Mouse (Mus musculus): ENCODE results near the gene Pcsk4.

The Pcsk4 gene

DNA sequence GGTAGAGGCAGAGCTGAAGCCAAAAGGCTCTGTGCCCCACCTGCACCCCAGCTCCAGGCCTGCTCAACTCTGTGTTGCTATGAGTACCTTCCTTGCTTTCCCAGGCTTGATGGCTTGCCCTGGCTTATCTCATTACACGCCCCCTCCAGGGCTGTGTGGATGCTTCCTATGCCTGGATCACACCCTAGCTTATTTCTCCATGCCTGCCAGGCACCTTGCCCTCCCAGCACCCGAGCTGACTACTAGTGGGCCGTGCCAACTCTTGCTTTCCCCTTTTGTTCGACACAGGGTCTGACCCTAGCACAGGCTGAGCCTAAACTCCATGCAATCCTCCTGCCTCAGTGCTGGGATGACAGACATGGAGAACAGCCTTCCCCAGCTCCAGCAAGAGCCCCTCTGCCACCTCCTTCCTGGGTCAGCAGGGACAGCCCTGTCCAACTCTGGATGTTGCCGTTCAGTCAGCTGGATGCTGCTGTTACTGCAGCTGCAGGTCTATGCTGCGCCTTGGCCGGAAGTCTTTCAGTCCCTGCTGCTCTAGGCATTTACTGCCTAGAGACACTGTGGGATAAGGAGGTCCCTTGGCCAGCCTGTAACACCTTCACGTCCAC is 31.7 kb downstream of the Pcsk4 start:
- no peak for DNase-seq (ENCODE audit: low spot score)

DNA sequence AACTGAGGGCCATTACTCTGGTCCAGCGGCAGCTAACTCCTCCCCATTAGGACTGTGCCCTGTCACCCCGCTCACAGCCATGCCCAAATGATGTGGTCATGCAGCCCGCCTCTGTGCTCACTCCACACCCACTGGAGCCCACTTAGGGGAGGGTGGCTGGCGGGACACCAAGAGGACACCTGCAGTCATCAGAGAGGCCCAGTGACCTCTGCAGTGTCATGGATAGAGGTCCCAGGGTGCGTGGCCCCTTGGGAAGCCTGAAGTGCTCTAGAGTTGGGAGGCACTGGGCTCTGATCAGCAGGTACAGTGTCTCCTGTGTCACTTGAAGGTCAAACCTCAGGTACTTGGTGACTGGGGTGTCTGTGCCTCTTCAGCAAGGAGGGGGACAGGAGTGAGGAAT is 32.5 kb downstream of the Pcsk4 start:
- no peak for DNase-seq (ENCODE audit: low spot score)

DNA sequence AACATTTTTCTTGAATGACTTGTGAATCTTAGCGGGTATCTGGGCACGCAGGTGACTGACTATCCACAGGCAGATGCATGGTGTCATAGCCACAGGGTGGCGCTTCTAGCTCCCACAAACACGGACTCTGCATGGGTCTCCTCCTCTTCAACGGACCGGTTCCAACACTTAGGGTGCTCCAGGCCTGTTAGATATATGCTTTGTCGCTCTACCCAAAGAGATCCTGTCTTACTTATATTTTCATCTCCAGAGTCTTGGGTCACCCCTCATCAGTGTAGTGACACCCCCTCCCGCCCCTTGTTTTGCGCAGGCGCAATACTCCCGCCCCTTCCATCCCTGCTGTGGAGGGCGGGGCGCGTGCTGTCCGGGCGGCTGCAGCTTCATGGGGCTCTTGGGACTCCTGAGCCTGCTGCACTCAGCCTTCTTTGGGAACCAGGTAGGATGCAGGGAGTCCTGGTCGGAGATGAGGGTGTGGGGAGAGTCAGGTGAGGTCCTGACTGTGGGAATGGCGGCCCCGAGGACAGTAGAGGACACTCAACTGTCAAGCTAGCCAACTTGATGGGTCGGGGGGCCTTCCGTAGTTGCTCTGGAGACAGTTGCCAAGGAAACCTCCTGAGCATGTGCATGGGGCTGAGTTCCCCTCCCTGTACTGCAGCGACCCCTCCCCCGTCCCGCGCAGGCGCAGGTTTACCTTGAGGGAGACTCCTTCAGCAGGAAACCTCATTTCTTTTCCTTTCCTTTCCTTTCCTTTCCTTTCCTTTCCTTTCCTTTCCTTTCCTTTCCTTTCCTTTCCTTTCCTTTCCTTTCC is 33.5 kb downstream of the Pcsk4 start, which contains the start of gene Apc2:
Gene Apc2 (plus strand): TSS at position 360 of the 808 bp plus-strand sequence.
- DNase-seq (ENCODE audit: low spot score) = no peak

DNA sequence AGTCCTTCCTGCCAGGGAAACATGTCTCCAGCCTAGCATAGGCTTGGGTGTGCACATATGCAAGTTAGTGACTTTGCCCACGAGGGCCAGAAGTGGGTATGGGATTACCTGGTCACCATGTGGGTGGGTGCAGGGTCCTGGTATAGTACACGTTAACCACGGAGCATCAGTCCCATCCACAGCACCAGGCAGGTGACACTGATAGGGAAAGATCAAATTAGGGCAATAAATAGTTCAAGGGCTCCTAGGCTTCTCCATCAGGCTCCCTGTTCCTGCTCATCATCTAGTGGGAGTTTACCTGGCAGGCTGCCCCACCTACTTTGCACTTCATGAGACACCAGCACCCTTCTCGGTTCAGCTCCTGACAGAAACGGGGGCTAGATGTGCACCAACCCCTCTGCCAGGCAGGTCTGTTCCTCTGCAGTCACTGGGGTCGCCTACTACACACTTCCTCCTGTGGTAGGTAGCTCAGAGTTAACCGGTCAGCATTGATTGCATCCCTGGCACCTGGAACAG is 34.5 kb downstream of the Pcsk4 start:
- DNase-seq (ENCODE audit: low spot score) = no peak

DNA sequence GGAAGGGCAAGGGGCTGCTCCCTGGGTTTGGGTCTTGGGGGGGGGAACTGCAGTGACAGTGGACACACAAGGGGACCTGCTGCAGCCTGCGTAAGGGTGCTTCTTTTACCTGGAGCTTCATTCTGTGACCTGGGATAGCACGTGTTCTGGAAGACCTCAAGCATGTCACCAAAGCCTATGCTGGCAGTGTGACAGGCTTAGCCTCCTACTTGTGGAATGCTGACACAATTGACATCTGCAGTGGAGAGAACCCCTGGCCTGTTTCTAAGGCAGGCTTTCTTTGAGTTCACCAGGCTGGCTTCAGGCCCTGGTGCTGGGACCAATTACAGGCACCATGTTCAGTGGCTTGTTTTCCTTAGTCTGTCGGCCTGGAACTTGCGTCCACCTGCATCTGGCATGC is 35.0 kb downstream of the Pcsk4 start:
- no peak for DNase-seq (ENCODE audit: low spot score)

DNA sequence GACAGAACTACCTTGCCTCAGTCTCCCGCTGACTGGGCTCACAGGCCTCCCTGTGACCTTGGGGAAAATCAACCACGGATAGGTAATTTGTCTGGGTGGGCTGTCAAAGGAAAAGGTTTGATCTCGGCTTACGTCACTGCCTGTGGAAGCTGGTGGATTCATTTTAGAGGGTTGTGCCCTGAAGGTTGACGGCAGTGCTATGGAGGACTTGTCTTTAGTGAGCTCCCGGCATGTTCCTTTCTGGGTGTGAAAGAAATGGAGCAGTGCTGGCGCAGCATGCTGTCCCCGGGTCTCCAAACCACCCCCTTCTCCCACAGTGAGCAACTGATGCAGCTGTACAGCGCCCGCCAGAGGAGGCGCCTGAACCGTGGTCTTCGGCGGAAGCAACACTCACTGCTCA is 36.0 kb downstream of the Pcsk4 start:
- DNase-seq (ENCODE audit: low spot score) = no peak

DNA sequence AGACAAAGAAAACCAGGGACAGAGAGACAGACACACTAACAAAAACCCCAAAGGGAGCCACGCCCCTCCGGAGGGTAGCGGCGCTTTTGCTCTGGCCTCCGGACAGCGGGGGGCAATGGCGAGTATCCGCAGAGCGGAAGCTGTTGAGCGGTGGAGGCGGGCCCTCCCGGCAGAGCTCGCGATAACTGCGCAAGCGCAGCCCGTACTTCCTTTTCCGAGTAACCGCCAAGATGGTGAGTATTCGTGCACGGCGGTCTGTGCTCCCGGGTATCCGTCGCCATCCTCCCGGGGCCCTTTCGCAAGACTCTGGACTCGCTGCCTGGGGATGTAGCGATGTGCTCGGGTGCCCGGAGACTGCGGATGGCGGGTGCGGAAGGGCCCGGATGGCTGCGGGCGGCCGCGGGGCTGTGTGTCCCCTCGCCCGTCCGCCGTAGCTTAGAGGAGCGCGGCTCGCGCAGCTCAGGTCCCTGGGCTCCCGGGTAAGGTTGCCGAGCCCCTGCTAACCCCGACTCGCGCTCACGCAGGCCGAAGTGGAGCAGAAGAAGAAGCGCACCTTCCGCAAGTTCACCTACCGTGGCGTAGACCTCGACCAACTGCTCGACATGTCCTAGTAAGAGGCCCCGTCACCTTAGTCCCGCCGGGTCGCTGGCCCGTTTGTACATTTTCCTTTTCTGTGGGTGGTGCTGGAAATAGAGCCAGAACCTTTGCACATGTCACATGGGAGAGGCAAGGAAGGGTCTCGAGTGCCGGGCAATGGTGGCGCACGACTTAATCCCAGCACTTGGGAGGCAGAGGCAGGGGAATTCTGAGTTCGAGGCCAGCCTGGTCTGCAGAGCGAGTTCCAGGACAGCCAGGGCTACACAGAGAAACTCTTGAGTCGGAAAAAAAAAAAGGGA is 36.8 kb downstream of the Pcsk4 start, which contains the start of gene Rps15:
Gene Rps15 (plus strand): TSS at position 203 of the 896 bp plus-strand sequence.
- DNase-seq (ENCODE audit: low spot score) = peak; percentile 71

DNA sequence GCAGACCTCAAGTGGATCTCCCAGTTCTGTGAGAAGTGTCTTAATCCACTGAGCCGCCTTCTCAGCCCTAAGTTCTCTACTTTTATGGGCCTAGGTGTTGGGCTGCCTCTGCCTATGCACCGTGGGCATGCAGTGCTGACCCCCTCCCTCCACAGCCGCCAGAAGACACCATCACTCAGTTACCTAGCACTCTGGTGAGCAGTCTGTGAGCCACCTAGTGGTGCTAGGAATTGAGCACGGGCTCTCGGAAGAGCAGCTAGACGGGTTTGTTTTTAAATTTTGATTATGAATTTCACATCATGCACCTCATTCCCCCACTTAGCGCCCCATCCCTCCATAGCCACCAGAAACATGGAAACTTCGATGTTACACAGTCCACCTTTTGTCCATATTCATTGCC is 40.6 kb downstream of the Pcsk4 start:
- no peak for DNase-seq (ENCODE audit: low spot score)

DNA sequence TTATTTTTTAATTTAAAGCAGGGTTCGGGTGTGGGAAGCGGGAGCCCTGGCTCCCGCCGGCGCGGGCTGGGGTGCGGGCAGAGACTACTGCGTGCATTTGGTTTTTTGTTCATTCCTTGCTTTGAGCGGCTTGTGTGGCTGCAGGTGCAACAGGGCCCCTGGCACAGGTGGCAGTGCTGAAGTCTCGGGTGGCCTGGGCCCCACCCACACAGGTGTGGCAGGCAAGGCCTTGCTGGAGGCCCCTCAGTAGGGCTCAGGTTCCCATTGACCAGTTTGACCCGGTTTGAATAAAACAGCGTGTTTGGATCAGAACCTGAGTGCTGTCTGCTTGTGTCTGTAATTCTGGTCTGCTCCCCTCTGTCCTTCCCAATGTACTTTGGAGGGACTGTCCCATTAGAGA is 41.2 kb downstream of the Pcsk4 start:
- no peak for DNase-seq (ENCODE audit: low spot score)

DNA sequence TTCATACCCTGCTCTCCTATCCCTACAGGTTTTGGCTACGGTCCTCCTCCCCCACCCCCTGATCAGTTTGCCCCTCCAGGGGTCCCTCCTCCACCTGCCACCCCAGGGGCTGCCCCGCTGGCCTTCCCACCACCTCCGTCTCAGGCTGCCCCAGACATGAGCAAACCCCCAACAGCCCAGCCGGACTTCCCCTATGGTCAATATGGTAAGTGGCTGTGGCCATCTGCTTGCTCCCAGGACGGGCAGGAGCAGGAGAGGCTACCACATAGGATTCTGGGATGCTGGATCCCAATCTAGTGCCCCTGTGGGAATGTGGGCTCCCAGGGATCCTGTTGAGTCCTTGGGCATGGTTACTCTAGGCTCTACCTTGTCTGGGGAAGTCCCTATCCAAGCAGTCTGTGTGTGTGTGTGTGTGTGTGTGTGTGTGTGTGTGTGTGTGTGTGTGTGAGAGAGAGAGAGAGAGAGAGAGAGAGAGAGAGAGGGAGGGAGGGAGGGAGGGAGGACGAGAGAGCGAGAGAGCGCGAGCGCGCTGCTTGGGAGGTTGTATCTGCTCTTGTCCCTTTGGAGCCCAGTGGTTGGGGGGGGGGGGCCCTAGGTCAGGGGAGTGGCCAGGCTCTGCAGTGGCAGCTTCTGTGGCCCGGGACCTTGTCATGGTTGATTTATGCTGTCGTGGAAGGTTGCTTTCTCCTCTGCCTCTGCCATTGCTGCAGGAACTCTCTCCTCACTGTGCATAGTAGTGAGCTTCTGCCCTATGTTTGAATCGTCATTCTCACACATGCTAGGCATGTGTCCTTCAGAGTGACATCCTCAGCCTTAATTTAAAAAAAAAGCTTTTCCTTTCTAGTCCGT is 43.9 kb downstream of the Pcsk4 start:
- no peak for DNase-seq (ENCODE audit: low spot score)

DNA sequence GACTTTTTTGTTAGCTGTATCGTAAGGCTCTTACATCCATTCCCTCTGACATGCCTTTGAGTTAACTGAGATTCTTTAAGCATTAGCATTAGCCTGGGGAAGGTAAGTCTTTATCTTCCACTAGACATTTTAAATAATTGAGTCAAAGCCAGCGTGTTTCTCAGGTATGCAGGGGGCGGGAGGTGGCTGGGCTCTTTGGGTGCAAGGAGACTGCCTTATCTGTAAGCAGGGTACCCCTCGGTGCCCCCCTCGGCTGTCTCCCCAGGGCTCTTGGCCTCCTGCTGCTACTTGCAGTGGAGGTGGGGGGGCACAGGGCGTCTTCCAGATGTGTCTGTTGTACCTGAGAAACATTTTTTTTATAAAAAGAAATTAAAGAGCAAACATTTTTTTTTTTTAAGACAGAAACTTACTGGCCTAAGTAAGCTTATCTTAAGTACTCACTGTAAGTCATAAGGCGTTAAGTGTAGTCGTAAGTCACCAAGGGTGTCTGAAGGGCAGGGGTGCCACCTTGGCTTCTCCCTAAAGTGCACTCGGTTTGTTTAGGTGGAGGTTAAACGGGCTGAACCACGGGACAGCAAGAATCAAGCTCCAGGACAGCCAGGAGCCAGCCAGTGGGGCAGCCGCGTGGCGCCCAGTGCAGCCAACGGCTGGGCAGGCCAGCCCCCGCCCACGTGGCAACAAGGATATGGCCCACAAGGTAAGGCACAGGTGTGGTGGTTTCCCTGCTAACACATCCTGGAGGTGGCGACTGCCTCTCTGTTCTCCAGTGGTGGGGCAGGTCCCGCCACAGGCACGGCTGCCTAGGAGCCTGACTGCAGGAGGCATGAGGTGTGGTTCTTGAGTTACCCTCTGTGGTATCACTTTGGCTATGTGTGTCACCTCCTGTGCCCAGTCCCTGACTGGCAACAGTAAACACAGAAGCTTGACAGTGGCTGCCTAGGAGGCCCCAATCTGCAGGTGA is 46.5 kb downstream of the Pcsk4 start:
- DNase-seq (ENCODE audit: low spot score) = no peak

DNA sequence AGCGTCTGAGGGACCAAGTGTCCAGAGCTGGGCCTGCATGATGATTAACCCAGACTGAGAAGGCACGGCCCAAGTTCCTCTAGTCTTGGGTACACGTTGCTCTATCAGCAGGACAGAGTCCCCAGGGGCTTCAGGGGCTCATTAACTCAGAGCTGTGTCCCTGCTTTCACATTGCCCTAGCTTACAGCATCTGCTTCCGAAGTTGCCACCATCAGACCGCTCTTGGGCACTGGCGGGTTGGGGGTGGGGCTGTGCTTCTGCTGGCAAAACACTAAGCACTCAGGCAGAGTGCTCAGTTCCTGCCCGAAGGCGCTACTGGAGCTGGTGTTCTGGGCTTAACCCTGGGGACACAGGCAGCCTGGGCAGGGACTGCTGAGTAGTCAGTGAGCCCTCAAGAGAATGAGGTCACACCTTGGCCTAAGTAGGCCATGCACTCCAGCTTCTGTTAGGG is 47.4 kb downstream of the Pcsk4 start:
- DNase-seq (ENCODE audit: low spot score) = no peak

DNA sequence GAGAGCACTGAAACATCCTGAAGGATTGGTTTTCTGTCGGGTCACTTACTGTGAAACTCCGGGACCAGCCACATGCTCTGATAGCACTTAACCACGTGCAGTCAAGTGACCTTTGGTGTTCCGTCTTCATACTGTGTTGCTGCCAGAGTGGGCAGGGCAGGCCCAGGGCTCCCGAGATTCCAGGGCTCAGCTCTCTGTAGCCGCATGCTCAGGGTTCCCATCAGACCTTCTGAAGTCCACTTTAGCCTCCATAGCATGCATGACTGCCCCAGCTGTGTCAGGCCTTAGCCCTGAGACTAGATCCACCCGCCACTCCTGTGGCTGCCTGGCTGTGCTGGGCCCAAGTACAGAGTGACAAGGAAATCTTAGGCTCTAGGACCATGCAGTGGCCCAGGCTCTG is 48.0 kb downstream of the Pcsk4 start:
- no peak for DNase-seq (ENCODE audit: low spot score)

DNA sequence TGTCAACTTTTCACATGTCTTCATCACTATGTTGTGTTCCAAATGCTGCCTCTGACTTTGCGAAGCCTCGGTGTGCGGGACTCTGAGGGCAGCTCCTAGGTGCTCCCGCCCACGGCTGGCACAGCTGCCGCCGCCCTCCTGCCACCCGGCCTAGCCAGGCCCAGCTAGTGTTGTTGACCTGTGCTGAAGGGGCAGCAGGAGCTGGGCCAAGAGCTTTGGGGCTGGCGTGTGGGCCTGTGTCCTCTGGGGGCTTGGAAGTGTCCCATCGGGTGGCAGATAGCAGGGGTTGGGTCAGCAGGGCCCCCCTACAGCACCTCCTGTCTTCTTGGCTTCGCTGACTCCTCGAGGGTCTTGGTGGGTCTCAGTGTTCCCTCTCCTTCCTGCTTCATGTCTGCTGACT is 50.0 kb downstream of the Pcsk4 start:
- DNase-seq (ENCODE audit: low spot score) = no peak

DNA sequence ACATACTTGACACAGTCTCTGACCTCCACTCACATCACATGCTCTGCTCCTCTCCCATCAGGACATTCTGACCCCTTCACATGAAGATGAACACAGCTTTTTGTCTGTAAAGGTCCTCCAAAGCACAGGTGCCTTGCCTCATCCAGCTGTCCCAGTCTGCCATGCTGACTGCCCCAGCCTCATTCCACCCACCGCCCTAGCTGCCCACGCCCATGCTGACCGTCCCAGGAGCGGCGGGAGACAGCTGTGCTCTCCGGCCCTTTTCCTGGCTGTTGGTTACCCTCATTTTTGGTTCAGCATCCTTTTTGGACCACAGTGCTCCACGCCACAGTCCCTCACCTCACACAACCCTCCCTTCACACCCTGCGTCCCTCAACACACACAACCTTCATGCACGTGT is 50.9 kb downstream of the Pcsk4 start:
- no peak for DNase-seq (ENCODE audit: low spot score)

DNA sequence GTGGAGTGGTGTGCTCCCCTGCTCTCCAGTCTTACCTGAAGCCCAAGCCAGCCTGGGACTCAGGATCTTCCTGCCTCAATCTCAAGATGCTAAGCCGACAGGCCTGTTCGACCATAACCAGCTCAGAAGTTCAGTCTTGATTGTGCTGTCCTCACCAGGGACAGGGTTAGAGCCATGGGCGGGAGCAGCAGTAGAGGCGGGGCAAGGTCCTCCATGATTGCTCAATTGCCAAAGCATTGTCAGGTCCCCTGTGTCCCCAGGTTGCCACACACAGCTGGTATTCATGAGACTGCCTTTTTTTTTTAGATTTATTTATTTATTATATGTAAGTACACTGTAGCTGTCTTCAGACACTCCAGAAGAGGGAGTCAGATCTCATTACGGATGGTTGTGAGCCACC is 53.1 kb downstream of the Pcsk4 start:
- no peak for DNase-seq (ENCODE audit: low spot score)

DNA sequence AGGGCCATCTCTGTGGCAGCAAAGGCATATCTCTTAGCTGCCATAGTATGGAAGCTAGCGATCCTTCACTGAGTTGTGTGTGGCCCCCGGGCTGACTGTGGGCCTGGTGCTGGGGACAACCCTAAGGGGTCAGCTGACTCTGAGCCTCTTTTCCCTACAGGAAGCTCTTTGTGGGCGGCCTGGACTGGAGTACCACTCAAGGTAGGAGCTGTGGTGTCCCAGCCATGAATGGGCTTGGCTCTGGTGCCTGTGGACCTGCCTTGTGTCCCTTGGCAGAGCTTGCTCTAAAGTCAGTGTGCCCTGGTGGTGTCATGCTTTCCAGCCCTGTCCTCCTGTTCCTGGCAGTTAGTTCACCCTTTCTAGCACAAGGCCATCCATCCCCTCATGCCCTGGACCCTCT is 55.5 kb downstream of the Pcsk4 start:
- no peak for DNase-seq (ENCODE audit: low spot score)

DNA sequence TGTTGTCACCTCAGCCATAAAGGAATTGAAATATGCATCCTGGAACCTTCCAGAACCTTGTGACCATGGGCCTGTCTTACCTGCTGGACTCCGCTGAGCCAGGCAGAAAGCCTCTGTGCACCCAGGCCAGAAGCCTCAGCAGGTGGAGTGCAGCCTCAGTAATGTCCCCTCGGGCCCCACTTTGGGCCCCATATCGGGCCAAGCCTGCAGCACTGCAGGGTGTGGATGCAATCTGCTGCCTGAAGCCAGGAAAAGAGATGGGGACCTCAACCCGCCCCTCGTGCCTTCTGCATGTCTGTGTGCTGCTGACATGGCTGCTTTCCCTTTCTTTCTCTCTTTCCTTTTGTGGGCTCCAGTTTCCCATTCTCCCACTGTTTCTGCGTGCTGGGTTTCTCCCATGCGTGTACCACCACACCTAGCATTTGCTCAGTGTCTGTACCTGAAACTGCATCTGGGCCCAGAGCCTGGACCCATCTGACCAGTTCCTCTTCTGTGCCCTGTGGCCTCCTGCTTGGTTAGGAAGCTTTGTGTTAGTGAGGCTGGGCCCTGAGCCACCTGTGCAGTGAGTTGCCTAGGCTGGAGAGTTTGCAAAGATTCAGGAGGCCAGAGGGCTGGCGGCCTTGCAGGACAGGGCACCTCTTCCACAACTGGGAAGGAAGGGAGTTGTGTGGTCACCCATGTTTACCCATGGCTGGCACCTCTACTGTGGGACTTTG is 57.3 kb downstream of the Pcsk4 start:
- DNase-seq (ENCODE audit: low spot score) = no peak

Measured in urinary bladder, postnatal 10 days (tissue).